Mouse (Mus musculus) embryonic fibroblast, embryonic 13.5 days (primary cell): ENCODE measurements around the gene Rb1. TPM values are rescaled to one million over a fixed set of nuclear protein-coding genes. Genes with fewer than 3 reads are reported as not detected.

Source experiments
- H3K27ac ChIP-seq: 2 replicates; pipeline ENCODE4 v1.5.1; 2012; ENCODE audit warnings: low read length, control low read depth, inconsistent platforms; ENCODE audit not compliant: insufficient read depth
- H3K4me1 ChIP-seq: 2 replicates; pipeline ENCODE4 v1.6.1; 2011; ENCODE audit warnings: low read length; ENCODE audit not compliant: control insufficient read depth, insufficient read depth
- H3K4me3 ChIP-seq: 2 replicates; pipeline ENCODE4 v1.5.1; 2011; ENCODE audit warnings: mild to moderate bottlenecking, control low read depth, low read length; ENCODE audit not compliant: insufficient read depth
- CTCF ChIP-seq: IDR thresholded peaks from 2 replicates; pipeline ENCODE4 v1.5.1; 2011; ENCODE audit warnings: mild to moderate bottlenecking, control low read depth, low read length, moderate library complexity, borderline replicate concordance; ENCODE audit not compliant: insufficient read depth
- POLR2A ChIP-seq: IDR thresholded peaks from 2 replicates; pipeline ENCODE4 v1.6.1; 2011; ENCODE audit warnings: low read depth, mild to moderate bottlenecking, control low read depth, low read length, moderate library complexity
- polyA plus RNA-seq: library from polyadenylated mRNA; stranded (reverse); fragments of >200 nt; gene quantifications from 2 replicates; pipeline ENCODE4 v1.2.4, GENCODE M21; 2011; ENCODE audit warnings: low read depth; ENCODE audit not compliant: missing spikeins, insufficient read length

Gene Rb1
- polyA plus RNA-seq, 1 experiment, result 16.0 TPM

- H3K4me3 ChIP-seq, result no peak overlapping the region
- TF ChIP-seq CTCF, result no peak
- no peak for TF ChIP-seq POLR2A
- peaks cover 6% of the 10 kb centered on the region; the same call in 1 of the 2 replicates for H3K4me1 ChIP-seq
- no peak overlapping the region for H3K27ac ChIP-seq
Observed at GRCm38 (mm10) chr14:73322142-73322541, 3.5 kb downstream of the Rb1 start.

DNA sequence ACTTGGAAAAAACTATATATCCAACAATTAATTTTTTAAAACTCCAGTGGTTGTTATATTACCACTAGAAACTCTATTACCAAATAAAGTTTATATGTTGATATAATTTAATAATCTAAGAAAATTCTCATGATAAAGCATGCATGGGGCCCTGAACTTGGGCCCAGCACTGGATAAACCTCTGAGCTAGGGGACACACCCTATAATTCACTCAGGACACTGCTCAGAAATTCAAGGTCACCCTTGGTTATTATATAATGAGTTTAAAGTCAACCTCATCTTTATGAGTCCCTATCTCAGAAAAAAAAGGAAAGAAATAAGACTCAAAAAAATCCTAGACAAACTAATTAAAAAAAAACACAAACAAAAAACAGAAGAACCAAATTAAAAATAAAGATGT lies 8.7 kb downstream of the Rb1 start:
- no peak overlapping the region for H3K27ac ChIP-seq
- no peak overlapping the region for H3K4me3 ChIP-seq
- TF ChIP-seq CTCF (no peak), POLR2A (no peak)
- no peaks in the 10 kb centered on the region for H3K4me1 ChIP-seq

- TF ChIP-seq POLR2A (no peak), CTCF (no peak)
- Histone ChIP-seq H3K27ac (no peak overlapping the region), H3K4me1 (no peaks in the 10 kb centered on the region), H3K4me3 (no peak overlapping the region)
Observed at GRCm38 (mm10) chr14:73313864-73314263, 11.8 kb downstream of the Rb1 start.

- TF ChIP-seq POLR2A (no peak), CTCF (no peak)
- no peaks in the 10 kb centered on the region for H3K4me1 ChIP-seq
- H3K4me3 ChIP-seq, result no peak overlapping the region
- H3K27ac ChIP-seq, result no peak overlapping the region
Observed at GRCm38 (mm10) chr14:73313396-73313795, 12.2 kb downstream of the Rb1 start.

GRCm38 (mm10) chr14:73312909-73313308 lies 12.7 kb downstream of the Rb1 start:
- TF ChIP-seq CTCF (no peak), POLR2A (no peak)
- Histone ChIP-seq H3K4me1 (no peaks in the 10 kb centered on the region), H3K4me3 (no peak overlapping the region), H3K27ac (no peak overlapping the region)

- H3K4me3 ChIP-seq, result no peak overlapping the region
- no peaks in the 10 kb centered on the region for H3K4me1 ChIP-seq
- H3K27ac ChIP-seq, result no peak overlapping the region
- TF ChIP-seq CTCF (no peak), POLR2A (no peak)
Observed at GRCm38 (mm10) chr14:73307490-73307889, 18.1 kb downstream of the Rb1 start.

- Histone ChIP-seq H3K27ac (no peak overlapping the region), H3K4me1 (no peaks in the 10 kb centered on the region), H3K4me3 (no peak overlapping the region)
- no peak for TF ChIP-seq CTCF
- no peak for TF ChIP-seq POLR2A
Observed at GRCm38 (mm10) chr14:73303193-73303592, 22.4 kb downstream of the Rb1 start.

DNA sequence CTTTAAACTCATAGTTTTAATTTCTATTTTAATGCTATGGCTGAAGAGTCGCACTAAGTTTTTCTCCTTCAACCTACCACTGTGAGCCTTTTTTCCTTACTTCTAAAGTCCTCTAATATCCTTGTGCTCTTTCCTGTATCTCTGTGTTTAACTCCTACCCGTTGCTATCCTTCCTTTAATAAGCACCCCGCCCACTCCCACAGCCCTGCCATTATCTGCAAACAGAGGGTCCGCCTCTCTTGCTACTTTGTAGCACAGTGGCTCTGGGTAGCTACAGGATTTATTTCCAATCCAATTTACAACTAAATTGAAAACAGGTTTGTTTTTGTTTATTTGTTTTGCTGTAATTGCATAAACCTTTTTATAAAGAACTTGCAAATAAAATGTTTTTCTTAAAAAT lies 23.8 kb downstream of the Rb1 start:
- no peak for TF ChIP-seq POLR2A
- Histone ChIP-seq H3K4me3 (no peak overlapping the region), H3K4me1 (no peaks in the 10 kb centered on the region), H3K27ac (no peak overlapping the region)

- Histone ChIP-seq H3K27ac (no peak overlapping the region), H3K4me1 (peaks cover 2% of the 10 kb centered on the region; the same call in 1 of the 2 replicates), H3K4me3 (no peak overlapping the region)
- no peak for TF ChIP-seq CTCF
- TF ChIP-seq POLR2A, result no peak
Observed at GRCm38 (mm10) chr14:73295512-73295911, 30.1 kb downstream of the Rb1 start.

- peak overlapping the region; percentile 61; the same call in 1 of the 2 replicates for H3K27ac ChIP-seq
- no peak overlapping the region for H3K4me3 ChIP-seq
- TF ChIP-seq CTCF (no peak), POLR2A (no peak)
- peaks cover 2% of the 10 kb centered on the region; the same call in 1 of the 2 replicates for H3K4me1 ChIP-seq
Observed at GRCm38 (mm10) chr14:73293616-73294015, 32.0 kb downstream of the Rb1 start.

- no peak for TF ChIP-seq POLR2A
- TF ChIP-seq CTCF, result no peak
- no peak overlapping the region for H3K27ac ChIP-seq
- peaks cover 2% of the 10 kb centered on the region; the same call in 1 of the 2 replicates for H3K4me1 ChIP-seq
- H3K4me3 ChIP-seq, result no peak overlapping the region
Observed at GRCm38 (mm10) chr14:73292434-73292833, 33.2 kb downstream of the Rb1 start.
